Mouse (Mus musculus) intestine, postnatal 0 days (tissue): Measurements from ENCODE around the gene P2ry10b. TPM values are rescaled to one million over a fixed set of nuclear protein-coding genes. Genes with fewer than 3 reads are reported as not detected.

Source experiments
- ATAC-seq: fragments of 200-750 bp; cut with Nextera tagmentation; 2 replicates; pipeline ENCODE4 v1.8.0; 2017; ENCODE audit warnings: mild to moderate bottlenecking, moderate TSS enrichment, moderate library complexity
- H3K27ac ChIP-seq: fragments of 300-500 bp; sonication (generic); 2 replicates; pipeline ENCODE4 v1.5.1; 2014; ENCODE audit warnings: mild to moderate bottlenecking, low read depth, low read length, moderate library complexity
- H3K27me3 ChIP-seq: fragments of 300-500 bp; sonication (generic); replicated peaks from 2 replicates; pipeline ENCODE4 v1.6.1; 2014; ENCODE audit warnings: low read length, mixed read lengths; ENCODE audit not compliant: control insufficient read depth, insufficient read depth
- H3K36me3 ChIP-seq: fragments of 300-500 bp; sonication (generic); 2 replicates; pipeline ENCODE4 v1.6.1; 2014; ENCODE audit warnings: mild to moderate bottlenecking, moderate library complexity; ENCODE audit not compliant: control insufficient read depth, insufficient read depth
- H3K4me1 ChIP-seq: fragments of 300-500 bp; sonication (generic); replicated peaks from 2 replicates; pipeline ENCODE4 v1.6.1; 2014; ENCODE audit warnings: antibody characterized with exemption, low read length, mixed read lengths; ENCODE audit not compliant: control insufficient read depth, insufficient read depth
- H3K4me2 ChIP-seq: fragments of 300-500 bp; sonication (generic); replicated peaks from 2 replicates; pipeline ENCODE4 v1.6.1; 2014; ENCODE audit warnings: low read depth, mild to moderate bottlenecking, moderate library complexity
- H3K4me3 ChIP-seq: fragments of 300-500 bp; sonication (generic); 2 replicates; pipeline ENCODE4 v1.5.1; 2014; ENCODE audit warnings: low read depth, low read length
- H3K9ac ChIP-seq: fragments of 300-500 bp; sonication (generic); 2 replicates; pipeline ENCODE4 v1.6.1; 2014; ENCODE audit warnings: mild to moderate bottlenecking, low read depth, low read length
- H3K9me3 ChIP-seq: fragments of 300-500 bp; sonication (generic); 2 replicates; pipeline ENCODE4 v1.6.1; 2016; ENCODE audit warnings: mixed run types; ENCODE audit not compliant: control insufficient read depth
- CTCF ChIP-seq: sonication (generic); IDR thresholded peaks from 2 replicates; pipeline ENCODE4 v1.5.1; 2016; ENCODE audit warnings: low read depth, mild to moderate bottlenecking, control low read depth, antibody characterized with exemption, moderate library complexity
- WGBS: fragments of 180-500 bp; shearing (Covaris S2); extraction: QIAGEN DNeasy Blood & Tissue Kit; methylation state at CpG from one replicate; pipeline ENCODE4 v1.1.7; 2014; 5-methylcytosine and 5-hydroxymethylcytosine counted together
- polyA plus RNA-seq: library from polyadenylated mRNA; unstranded; fragments of >200 nt; fragmentation: Nextera tagmentation; extraction: Ambion mirVana; gene quantifications from 2 replicates; pipeline ENCODE4 v1.2.1, GENCODE M21; 2015

The P2ry10b gene
- polyA plus RNA-seq, 1 experiment from 2014 or later = 0.31 TPM

GRCm38 (mm10) chrX:107217577-107218090 lies 68.9 kb downstream of the P2ry10b start:
- H3K27ac ChIP-seq = no peak overlapping the region
- no peak overlapping the region for H3K9ac ChIP-seq
- H3K9me3 ChIP-seq = no peaks in the 10 kb centered on the region
- H3K36me3 ChIP-seq = no peaks in the 10 kb centered on the region
- H3K4me1 ChIP-seq = no peaks in the 10 kb centered on the region
- no peak overlapping the region for H3K4me3 ChIP-seq
- TF ChIP-seq CTCF = no peak
- no peak overlapping the region for H3K4me2 ChIP-seq
- WGBS = 80% methylated on average over 2 of the region's 2 CpGs
- no peaks in the 10 kb centered on the region for H3K27me3 ChIP-seq
- no peak for ATAC-seq

Other genes starting within 250 kb of the P2ry10b start
- gene Lpar4, start 228.3 kb upstream of the P2ry10b start, polyA plus RNA-seq = 4.5 and 4.6 TPM in 2 replicates
- gene P2ry10, start 60.4 kb upstream of the P2ry10b start, polyA plus RNA-seq = 0.10 TPM in 1 of 2 replicates, not detected in the other
- gene Gpr174, start 107.0 kb downstream of the P2ry10b start, polyA plus RNA-seq = not detected in 2 replicates